Mouse (Mus musculus) ZHBTc4 (cell line): ENCODE measurements around the gene Grid2.

ENCODE experiments used
- DNase-seq: peaks from one replicate; pipeline ENCODE4 v3.0.0-alpha.2; 2011; ENCODE audit warnings: low read depth, low spot score

Grid2 gene

GRCm38 (mm10) chr6:64047950-64048349, 792.3 kb downstream of the Grid2 start:
- no peak for DNase-seq

GRCm38 (mm10) chr6:64063858-64064257, 808.2 kb downstream of the Grid2 start:
- no peak for DNase-seq

- no peak for DNase-seq
These were observed 809.0 kb downstream of the Grid2 start for GRCm38 (mm10) chr6:64064704-64065103.

- DNase-seq, result no peak
These were observed 817.7 kb downstream of the Grid2 start for GRCm38 (mm10) chr6:64073406-64073805.

- no peak for DNase-seq
These were observed 822.2 kb downstream of the Grid2 start for GRCm38 (mm10) chr6:64077911-64078310.

- DNase-seq, result no peak
These were observed 843.0 kb downstream of the Grid2 start for GRCm38 (mm10) chr6:64098662-64099061.

GRCm38 (mm10) chr6:64114594-64114993, 858.9 kb downstream of the Grid2 start:
- no peak for DNase-seq

- DNase-seq, result no peak
These were observed 880.6 kb downstream of the Grid2 start for GRCm38 (mm10) chr6:64136275-64136674.

GRCm38 (mm10) chr6:64148613-64149012, 892.9 kb downstream of the Grid2 start:
- no peak for DNase-seq

- DNase-seq, result peak; percentile 40
These were observed 919.4 kb downstream of the Grid2 start for GRCm38 (mm10) chr6:64174995-64175612.

- no peak for DNase-seq
These were observed 938.0 kb downstream of the Grid2 start for GRCm38 (mm10) chr6:64193646-64194045.

- peak; percentile 13 for DNase-seq
These were observed 946.9 kb downstream of the Grid2 start for GRCm38 (mm10) chr6:64202396-64203122.

- DNase-seq, result no peak
These were observed 980.7 kb downstream of the Grid2 start for GRCm38 (mm10) chr6:64236351-64236750.

GRCm38 (mm10) chr6:64240526-64240925, 984.9 kb downstream of the Grid2 start:
- no peak for DNase-seq

- no peak for DNase-seq
These were observed 990.3 kb downstream of the Grid2 start for GRCm38 (mm10) chr6:64245951-64246350.

GRCm38 (mm10) chr6:64251041-64251440, 995.4 kb downstream of the Grid2 start:
- DNase-seq, result no peak

- no peak for DNase-seq
These were observed 1007.8 kb downstream of the Grid2 start for GRCm38 (mm10) chr6:64263517-64263916.

- no peak for DNase-seq
These were observed 1008.5 kb downstream of the Grid2 start for GRCm38 (mm10) chr6:64264224-64264623.

- DNase-seq, result no peak
These were observed 1018.8 kb downstream of the Grid2 start for GRCm38 (mm10) chr6:64274319-64275114.

- no peak for DNase-seq
These were observed 1024.3 kb downstream of the Grid2 start for GRCm38 (mm10) chr6:64279927-64280326.

- DNase-seq, result no peak
These were observed 1038.1 kb downstream of the Grid2 start for GRCm38 (mm10) chr6:64293761-64294160.

GRCm38 (mm10) chr6:64297633-64298032, 1042.0 kb downstream of the Grid2 start:
- DNase-seq, result no peak
